Mouse (Mus musculus) heart, embryonic 14.5 days (tissue): Measurements from ENCODE around the gene Tnfsf8. TPM values are rescaled to one million over a fixed set of nuclear protein-coding genes. Genes with fewer than 3 reads are reported as not detected.

ENCODE experiments used
- ATAC-seq: fragments of 200-750 bp; cut with Nextera tagmentation; 2 replicates; pipeline ENCODE4 v1.8.0; 2017; ENCODE audit warnings: low read depth, moderate TSS enrichment; ENCODE audit not compliant: insufficient number of reproducible peaks, insufficient read depth, low FRiP score
- H3K27ac ChIP-seq, 2 experiments: fragments of 200-500 bp in 1 of 2; fragments of 300-500 bp in 1 of 2; sonication (generic) in 1 of 2; replicated peaks in 1 of 2; 2 replicates each; pipeline ENCODE4 v1.5.1; 2012 to 2014; ENCODE audit warnings: low read depth in 2 of 2, low read length in 2 of 2, control low read depth in 1 of 2, mild to moderate bottlenecking in 1 of 2, mixed read lengths in 1 of 2; ENCODE audit not compliant: control insufficient read depth in 1 of 2, insufficient read depth in 1 of 2
- H3K27me3 ChIP-seq: fragments of 300-500 bp; sonication (generic); 2 replicates; pipeline ENCODE4 v1.6.1; 2014; ENCODE audit warnings: mild to moderate bottlenecking, low read length, control low read depth; ENCODE audit not compliant: control insufficient read depth, insufficient read depth
- H3K36me3 ChIP-seq: fragments of 300-500 bp; sonication (generic); 2 replicates; pipeline ENCODE4 v1.6.1; 2014; ENCODE audit warnings: mild to moderate bottlenecking, control low read depth, low read length, mixed read lengths; ENCODE audit not compliant: control insufficient read depth, insufficient read depth
- H3K4me1 ChIP-seq, 2 experiments: fragments of 200-500 bp in 1 of 2; fragments of 300-500 bp in 1 of 2; sonication (generic) in 1 of 2; 2 replicates each; pipeline ENCODE4 v1.6.1; 2012 to 2014; ENCODE audit warnings: low read length in 2 of 2, control low read depth in 1 of 2, mixed read lengths in 1 of 2; ENCODE audit not compliant: control insufficient read depth in 2 of 2, insufficient read depth in 2 of 2
- H3K4me2 ChIP-seq: fragments of 300-500 bp; sonication (generic); 2 replicates; pipeline ENCODE4 v1.6.1; 2014; ENCODE audit warnings: mild to moderate bottlenecking, low read length
- H3K4me3 ChIP-seq, 2 experiments: fragments of 200-500 bp in 1 of 2; fragments of 300-500 bp in 1 of 2; sonication (generic) in 1 of 2; 2 replicates each; pipeline ENCODE4 v1.5.1; 2012 to 2014; ENCODE audit warnings: low read length in 2 of 2, mild to moderate bottlenecking in 2 of 2, control low read depth in 1 of 2, low read depth in 1 of 2, moderate library complexity in 1 of 2; ENCODE audit not compliant: control insufficient read depth in 1 of 2, insufficient read depth in 1 of 2
- H3K9ac ChIP-seq: fragments of 300-500 bp; sonication (generic); 2 replicates; pipeline ENCODE4 v1.6.1; 2014; ENCODE audit warnings: mild to moderate bottlenecking, low read length
- H3K9me3 ChIP-seq: fragments of 300-500 bp; sonication (generic); 2 replicates; pipeline ENCODE4 v1.6.1; 2016; ENCODE audit warnings: low read length, control low read depth; ENCODE audit not compliant: control insufficient read depth
- WGBS: fragments of 180-500 bp; shearing (Covaris S2); extraction: QIAGEN DNeasy Blood & Tissue Kit; methylation state at CpG from one replicate; pipeline ENCODE4 v1.1.7; 2014; 5-methylcytosine and 5-hydroxymethylcytosine counted together
- polyA plus RNA-seq: library from polyadenylated mRNA; unstranded; fragments of >200 nt; fragmentation: Nextera tagmentation; extraction: Ambion mirVana; gene quantifications from 2 replicates; pipeline ENCODE4 v1.2.1, GENCODE M21; 2014

Gene Tnfsf8
- polyA plus RNA-seq, 1 experiment from 2014 or later: 0.05 TPM

DNA sequence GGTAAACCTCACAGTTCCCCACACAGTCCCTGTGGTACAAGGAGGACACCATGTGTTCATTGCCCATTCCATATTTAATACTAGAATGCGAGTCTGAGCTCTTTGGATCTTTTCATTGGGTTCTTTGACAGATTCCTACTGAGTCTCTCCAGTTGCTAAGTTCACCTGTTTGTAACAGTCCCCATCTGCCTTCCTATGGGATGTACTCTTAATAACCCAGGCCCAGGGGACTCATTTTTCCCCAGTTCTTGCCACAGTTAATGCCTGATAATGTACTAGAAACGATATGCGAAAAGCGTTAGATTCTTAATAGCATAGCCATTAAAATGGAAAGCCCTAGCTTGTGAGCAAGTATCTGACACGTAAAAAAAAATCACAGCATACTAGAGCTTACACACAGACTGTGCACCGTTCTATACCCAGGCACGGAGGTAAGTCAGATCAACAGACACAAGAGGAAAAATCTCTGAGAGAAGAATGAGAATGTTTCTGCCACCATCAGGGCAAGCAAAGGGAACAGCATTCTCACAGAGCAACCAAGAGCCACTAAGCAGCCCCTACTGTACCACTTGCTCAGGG lies 2.4 kb downstream of the Tnfsf8 start:
- no peak overlapping the region for H3K27ac ChIP-seq
- no peaks in the 10 kb centered on the region for H3K9me3 ChIP-seq
- no peak overlapping the region for H3K9ac ChIP-seq
- H3K4me2 ChIP-seq: no peak overlapping the region
- 82% methylated on average over 7 of the region's 7 CpGs for WGBS
- H3K4me1 ChIP-seq: 0 out of 4 replicates have a peak, but pooled peaks cover 0 to 2% of the 10 kb centered on the region in 2 experiments
- ATAC-seq: no peak
- H3K4me3 ChIP-seq: no peak overlapping the region
- no peaks in the 10 kb centered on the region for H3K36me3 ChIP-seq
- no peaks in the 10 kb centered on the region for H3K27me3 ChIP-seq

DNA sequence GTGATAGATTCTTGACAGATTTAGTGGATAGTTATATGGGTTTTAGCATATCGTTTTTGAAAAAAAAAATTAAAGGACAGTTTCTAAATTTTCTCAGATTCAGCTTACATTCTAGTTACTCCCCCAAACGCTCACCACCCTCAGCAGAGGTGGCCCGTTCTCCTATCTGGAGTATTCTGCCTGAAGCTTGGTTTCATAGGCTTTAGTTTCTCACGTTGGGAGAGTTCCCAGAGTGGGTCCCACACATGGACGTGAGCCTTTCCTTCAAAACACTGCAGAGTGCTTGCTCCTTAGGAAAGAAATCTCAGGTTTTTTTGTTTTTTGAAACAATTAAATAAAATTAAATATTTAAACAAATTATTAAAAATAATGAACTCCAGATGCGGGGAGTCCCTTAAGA lies 4.4 kb downstream of the Tnfsf8 start:
- H3K9ac ChIP-seq: no peak overlapping the region
- no peaks in the 10 kb centered on the region for H3K27me3 ChIP-seq
- no peak overlapping the region for H3K4me2 ChIP-seq
- no peaks in the 10 kb centered on the region for H3K9me3 ChIP-seq
- ATAC-seq: no peak
- WGBS: 71% methylated on average over 6 of the region's 6 CpGs
- no peak overlapping the region for H3K4me3 ChIP-seq
- no peak overlapping the region for H3K27ac ChIP-seq
- H3K36me3 ChIP-seq: no peaks in the 10 kb centered on the region
- H3K4me1 ChIP-seq: 0 out of 4 replicates have a peak, but pooled peaks cover 0 to 2% of the 10 kb centered on the region in 2 experiments

DNA sequence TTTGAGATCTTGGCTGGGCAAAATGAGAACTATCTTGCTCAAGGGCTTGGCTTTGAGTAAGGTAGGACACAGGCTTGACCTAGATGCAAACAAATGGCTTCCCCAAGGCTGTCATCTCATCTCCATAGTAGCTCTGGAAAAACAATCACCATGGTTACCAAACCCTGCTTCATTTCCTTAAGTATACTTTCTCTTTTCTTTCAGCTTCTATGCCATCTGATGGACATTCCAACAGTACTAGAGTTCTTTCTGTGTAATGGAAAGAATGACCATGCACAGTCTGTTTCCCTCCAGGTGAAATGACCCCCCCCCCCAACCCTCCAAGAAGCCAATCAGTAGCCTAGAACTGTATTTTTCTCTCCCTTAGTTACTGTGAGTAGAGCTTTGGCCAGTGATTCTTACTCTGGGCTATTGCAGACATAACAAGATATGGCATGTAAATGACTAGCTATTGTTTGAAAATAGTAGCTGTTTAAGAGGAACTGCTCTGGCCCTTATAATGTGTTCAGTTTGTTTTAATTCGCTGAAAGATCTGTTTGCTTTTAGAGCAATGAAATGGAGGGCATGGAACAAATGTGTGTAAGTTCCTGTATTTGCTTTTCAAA lies 7.3 kb downstream of the Tnfsf8 start:
- no peak overlapping the region for H3K27ac ChIP-seq
- WGBS: 68% methylated on average over 1 of the region's 1 CpGs
- H3K36me3 ChIP-seq: no peaks in the 10 kb centered on the region
- H3K9ac ChIP-seq: no peak overlapping the region
- ATAC-seq: no peak
- H3K27me3 ChIP-seq: no peaks in the 10 kb centered on the region
- no peak overlapping the region for H3K4me2 ChIP-seq
- H3K4me1 ChIP-seq: no peaks in the 10 kb centered on the region
- H3K4me3 ChIP-seq: no peak overlapping the region
- no peaks in the 10 kb centered on the region for H3K9me3 ChIP-seq

DNA sequence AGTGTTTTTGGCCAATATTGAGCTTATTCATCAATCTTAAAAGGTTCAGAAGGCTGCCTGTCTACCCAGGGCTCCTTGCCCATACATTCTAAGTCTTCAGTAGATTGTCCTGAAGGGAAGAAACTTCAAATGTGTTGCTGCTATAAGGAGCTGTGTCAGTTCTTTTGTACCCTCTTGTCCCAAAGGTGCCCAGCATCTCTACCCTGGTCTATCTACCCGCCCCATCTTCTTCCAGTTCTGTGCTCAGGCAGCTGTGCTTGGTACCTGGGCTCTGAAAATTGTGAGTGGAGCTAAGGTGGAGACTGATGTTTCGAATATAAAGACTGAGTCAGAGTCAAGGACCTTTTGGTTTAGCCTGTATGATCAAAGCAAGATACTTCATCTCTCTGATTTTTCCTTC lies 11.1 kb downstream of the Tnfsf8 start:
- no peaks in the 10 kb centered on the region for H3K36me3 ChIP-seq
- 68% methylated on average over 2 of the region's 2 CpGs for WGBS
- no peak for ATAC-seq

DNA sequence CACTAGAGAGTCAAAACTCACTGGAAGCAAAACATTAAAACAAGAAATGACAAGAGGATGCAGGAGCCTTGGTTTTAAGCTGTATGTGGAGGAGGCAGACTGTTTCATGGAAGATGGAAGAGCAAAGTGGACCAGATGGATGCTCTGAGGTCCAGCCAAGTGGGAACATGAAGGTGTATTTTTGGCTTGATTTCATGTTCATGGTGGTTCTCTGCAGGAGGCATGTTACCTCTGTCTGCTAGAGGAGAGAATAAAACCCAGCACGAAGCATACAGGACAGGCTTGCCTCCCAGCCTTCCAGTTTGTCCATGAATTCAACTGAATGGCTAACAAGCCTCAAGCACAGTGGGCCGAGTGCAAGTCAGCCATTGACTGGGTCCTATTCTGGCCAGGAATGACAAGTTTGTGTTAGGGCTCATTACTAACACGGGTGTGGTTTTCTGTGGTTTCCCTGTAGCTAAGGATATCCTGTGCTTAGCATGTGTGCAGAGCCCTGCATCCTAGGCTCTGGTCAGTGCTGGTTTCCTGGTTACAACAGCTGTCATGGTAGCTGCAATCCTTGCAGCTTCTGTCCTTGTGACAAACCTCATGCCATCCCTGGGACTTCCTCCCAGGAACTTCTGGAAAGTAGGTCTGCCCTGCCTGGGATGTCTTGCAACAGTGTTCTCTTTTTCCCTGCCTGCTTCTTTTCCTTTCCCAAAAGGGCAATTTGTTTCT lies 14.1 kb downstream of the Tnfsf8 start:
- Histone ChIP-seq H3K27me3 (peaks cover 15% of the 10 kb centered on the region; the same call in 1 of the 2 replicates), H3K9me3 (no peaks in the 10 kb centered on the region), H3K4me3 (no peak overlapping the region), H3K4me2 (no peak overlapping the region), H3K27ac (no peak overlapping the region), H3K9ac (no peak overlapping the region), H3K4me1 (no peaks in the 10 kb centered on the region), H3K36me3 (no peaks in the 10 kb centered on the region)
- WGBS: 70% methylated on average over 3 of the region's 3 CpGs
- ATAC-seq: no peak

More for the DNA sequence above, 11.1 kb downstream of the Tnfsf8 start:
- H3K27me3 ChIP-seq: peaks cover 7% of the 10 kb centered on the region; the same call in 1 of the 2 replicates
- H3K4me2 ChIP-seq: no peak overlapping the region
- no peak overlapping the region for H3K4me3 ChIP-seq
- no peak overlapping the region for H3K27ac ChIP-seq
- H3K9ac ChIP-seq: no peak overlapping the region
- H3K9me3 ChIP-seq: no peaks in the 10 kb centered on the region
- no peaks in the 10 kb centered on the region for H3K4me1 ChIP-seq

DNA sequence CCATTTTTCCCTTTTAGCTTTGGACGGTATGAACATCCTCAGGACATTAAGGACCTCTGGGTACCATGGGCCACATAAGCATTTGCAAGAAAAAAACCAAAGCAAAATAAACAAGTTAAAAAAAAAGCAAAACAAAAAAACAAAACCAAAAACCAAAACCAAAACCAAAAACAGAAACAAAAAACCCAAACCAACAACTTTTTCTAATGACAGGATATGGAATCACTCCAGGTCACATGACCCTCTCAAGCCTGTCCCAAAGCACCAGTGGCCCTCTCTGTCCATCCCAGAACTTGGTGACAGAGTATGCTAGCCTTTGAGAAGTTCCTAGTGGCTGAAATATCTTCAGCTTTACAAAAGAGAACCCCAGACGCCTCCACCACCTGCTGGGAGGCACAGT lies 15.4 kb downstream of the Tnfsf8 start:
- no peak overlapping the region for H3K4me2 ChIP-seq
- no peaks in the 10 kb centered on the region for H3K36me3 ChIP-seq
- no peak overlapping the region for H3K9ac ChIP-seq
- H3K4me1 ChIP-seq: no peaks in the 10 kb centered on the region
- H3K4me3 ChIP-seq: no peak overlapping the region
- no peak overlapping the region for H3K27ac ChIP-seq
- peaks cover 15% of the 10 kb centered on the region; the same call in 1 of the 2 replicates for H3K27me3 ChIP-seq
- ATAC-seq: no peak
- H3K9me3 ChIP-seq: no peaks in the 10 kb centered on the region
- 61% methylated on average over 2 of the region's 2 CpGs for WGBS

DNA sequence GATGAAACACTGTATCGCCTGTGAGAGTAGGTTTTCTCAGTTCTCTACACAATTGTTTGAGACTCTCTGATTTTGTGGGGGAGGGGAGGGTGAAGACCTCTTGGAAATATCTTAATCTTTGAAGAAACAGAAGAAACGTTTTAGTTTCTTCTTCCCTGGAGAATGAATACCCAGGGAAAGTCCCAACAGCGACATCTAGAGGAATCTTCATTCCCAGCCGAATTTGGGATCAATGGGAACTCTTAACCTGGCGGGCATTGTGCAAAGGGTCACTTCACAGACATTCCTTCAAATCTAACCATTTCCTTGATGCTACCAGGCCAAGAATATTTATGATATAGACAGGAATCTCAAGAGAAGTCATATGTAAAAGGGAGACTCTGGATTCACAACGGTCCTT lies 17.2 kb downstream of the Tnfsf8 start:
- no peak for ATAC-seq

More for the DNA sequence above, 17.2 kb downstream of the Tnfsf8 start:
- WGBS: 27% methylated on average over 6 of the region's 6 CpGs
- Histone ChIP-seq H3K4me2 (no peak overlapping the region), H3K4me3 (no peak overlapping the region), H3K36me3 (no peaks in the 10 kb centered on the region), H3K4me1 (no peaks in the 10 kb centered on the region), H3K27me3 (peaks cover 15% of the 10 kb centered on the region; the same call in 1 of the 2 replicates), H3K9me3 (no peaks in the 10 kb centered on the region), H3K27ac (no peak overlapping the region), H3K9ac (no peak overlapping the region)
